Mouse (Mus musculus) CH12.LX (cell line): ENCODE results near the gene Tubd1. TPM values are rescaled to one million over a fixed set of nuclear protein-coding genes. Genes with fewer than 3 reads are reported as not detected.

Source experiments
- DNase-seq: peaks from one replicate; pipeline ENCODE4 v3.0.0-alpha.2; 2013; ENCODE audit errors: extremely low read depth
- H3K27ac ChIP-seq: 2 replicates; pipeline ENCODE4 v1.5.1; 2012; ENCODE audit warnings: low read depth, mild to moderate bottlenecking, control low read depth, moderate library complexity; ENCODE audit not compliant: insufficient read depth
- H3K27me3 ChIP-seq: replicated peaks from 2 replicates; pipeline ENCODE3; 2012; ENCODE audit warnings: inconsistent platforms
- H3K36me3 ChIP-seq, 2 experiments: replicated peaks in 1 of 2; 2 replicates each; pipeline versions ENCODE3 to v1.6.1; 2012; ENCODE audit warnings: inconsistent platforms in 1 of 2, low read length in 1 of 2, mild to moderate bottlenecking in 1 of 2, mixed read lengths in 1 of 2, moderate library complexity in 1 of 2; ENCODE audit not compliant: control insufficient read depth in 1 of 2, insufficient read depth in 1 of 2
- H3K4me1 ChIP-seq, 2 experiments: 2 replicates each; pipeline ENCODE4 v1.6.1; 2012; ENCODE audit warnings: inconsistent platforms in 1 of 2, moderate library complexity in 1 of 2; ENCODE audit not compliant: insufficient read depth in 2 of 2, control insufficient read depth in 1 of 2
- H3K4me2 ChIP-seq: 2 replicates; pipeline ENCODE4 v1.6.1; 2012; ENCODE audit warnings: low read depth, mild to moderate bottlenecking, control low read depth; ENCODE audit not compliant: poor library complexity, insufficient read depth, severe bottlenecking
- H3K4me3 ChIP-seq, 3 experiments: fragments of 150-350 bp in 1 of 3; sonication (generic) in 1 of 3; replicated peaks in 1 of 3; 2 replicates each; pipeline versions ENCODE3 to v1.5.1; 2011 to 2012; ENCODE audit warnings: low read depth in 2 of 3, low read length in 2 of 3, mild to moderate bottlenecking in 2 of 3, moderate library complexity in 2 of 3, control low read depth in 1 of 3, improper control_type of control experiment in 1 of 3, inconsistent platforms in 1 of 3, mixed read lengths in 1 of 3; ENCODE audit not compliant: poor library complexity in 1 of 3
- H3K79me2 ChIP-seq: replicated peaks from 2 replicates; pipeline ENCODE4 v1.6.1; 2012; ENCODE audit warnings: mild to moderate bottlenecking, moderate library complexity; ENCODE audit not compliant: control insufficient read depth, poor library complexity, insufficient read depth, severe bottlenecking; ENCODE audit errors: extremely low read depth
- H3K9ac ChIP-seq: 2 replicates; pipeline ENCODE4 v1.6.1; 2012; ENCODE audit warnings: low read depth, mild to moderate bottlenecking, control low read depth, moderate library complexity; ENCODE audit not compliant: insufficient read depth
- H3K9me3 ChIP-seq: replicated peaks from 2 replicates; pipeline ENCODE3; 2012; ENCODE audit warnings: low read length, inconsistent platforms, mixed read lengths
- BHLHE40 ChIP-seq: IDR thresholded peaks from 2 replicates; pipeline ENCODE4 v1.6.1; 2011; ENCODE audit warnings: mild to moderate bottlenecking, low read depth, low read length, improper control_type of control experiment
- CHD1 ChIP-seq: IDR thresholded peaks from 2 replicates; pipeline ENCODE4 v1.6.1; 2012; ENCODE audit warnings: low read depth, low read length, improper control_type of control experiment, inconsistent platforms
- CHD2 ChIP-seq: IDR thresholded peaks from 2 replicates; pipeline ENCODE4 v1.6.1; 2011; ENCODE audit warnings: low read length, improper control_type of control experiment
- CTCF ChIP-seq, 2 experiments: IDR thresholded peaks in 1 of 2; conservative IDR thresholded peaks in 1 of 2; 2 replicates each; pipeline ENCODE4 v1.5.1; 2011 to 2012; ENCODE audit warnings: low read depth in 2 of 2, low read length in 2 of 2, improper control_type of control experiment in 1 of 2, inconsistent platforms in 1 of 2, mild to moderate bottlenecking in 1 of 2, moderate library complexity in 1 of 2
- E2F4 ChIP-seq: IDR thresholded peaks from 2 replicates; pipeline ENCODE4 v1.6.1; 2011; ENCODE audit warnings: low read depth, low read length, improper control_type of control experiment; ENCODE audit not compliant: insufficient replicate concordance
- ELF1 ChIP-seq: IDR thresholded peaks from 2 replicates; pipeline ENCODE4 v1.6.1; 2014; ENCODE audit warnings: low read depth, mild to moderate bottlenecking, inconsistent platforms, low read length, improper control_type of control experiment
- EP300 ChIP-seq: IDR thresholded peaks from 2 replicates; pipeline ENCODE4 v1.6.1; 2011; ENCODE audit warnings: low read length, improper control_type of control experiment
- ETS1 ChIP-seq: conservative IDR thresholded peaks from 2 replicates; pipeline ENCODE4 v1.6.1; 2012; ENCODE audit warnings: low read depth, mild to moderate bottlenecking, inconsistent platforms, low read length, improper control_type of control experiment, moderate library complexity
- GABPA ChIP-seq: IDR thresholded peaks from 2 replicates; pipeline ENCODE4 v1.6.1; 2012; ENCODE audit warnings: low read depth, low read length, improper control_type of control experiment, inconsistent platforms; ENCODE audit not compliant: insufficient replicate concordance
- HCFC1 ChIP-seq: IDR thresholded peaks from 2 replicates; pipeline ENCODE4 v1.6.1; 2012; ENCODE audit warnings: low read depth, mild to moderate bottlenecking, inconsistent platforms, low read length, improper control_type of control experiment
- IRF4 ChIP-seq: IDR thresholded peaks from 2 replicates; pipeline ENCODE4 v1.6.1; 2014; ENCODE audit warnings: low read depth, mild to moderate bottlenecking, inconsistent platforms, low read length, improper control_type of control experiment
- JUN ChIP-seq: IDR thresholded peaks from 2 replicates; pipeline ENCODE4 v1.6.1; 2011; ENCODE audit warnings: low read depth, mild to moderate bottlenecking, low read length, improper control_type of control experiment, moderate library complexity; ENCODE audit not compliant: insufficient read depth
- JUND ChIP-seq: conservative IDR thresholded peaks from 2 replicates; pipeline ENCODE4 v1.6.1; 2011; ENCODE audit warnings: low read depth, low read length, improper control_type of control experiment
- KAT2A ChIP-seq: IDR thresholded peaks from 2 replicates; pipeline ENCODE4 v1.6.1; 2012; ENCODE audit warnings: low read length, improper control_type of control experiment, inconsistent platforms; ENCODE audit not compliant: insufficient replicate concordance
- MAFK ChIP-seq: IDR thresholded peaks from 2 replicates; pipeline ENCODE4 v1.6.1; 2011; ENCODE audit warnings: low read length, improper control_type of control experiment; ENCODE audit not compliant: insufficient replicate concordance
- MAX ChIP-seq: IDR thresholded peaks from 2 replicates; pipeline ENCODE4 v1.6.1; 2011; ENCODE audit warnings: low read length, improper control_type of control experiment
- MAZ ChIP-seq: IDR thresholded peaks from 2 replicates; pipeline ENCODE4 v1.6.1; 2012; ENCODE audit warnings: low read depth, mild to moderate bottlenecking, inconsistent platforms, low read length, improper control_type of control experiment, moderate library complexity
- MEF2A ChIP-seq: IDR thresholded peaks from 2 replicates; pipeline ENCODE4 v1.6.1; 2014; ENCODE audit warnings: low read depth, mild to moderate bottlenecking, inconsistent platforms, low read length, improper control_type of control experiment, borderline replicate concordance
- MXI1 ChIP-seq: IDR thresholded peaks from 2 replicates; pipeline ENCODE4 v1.6.1; 2011; ENCODE audit warnings: mild to moderate bottlenecking, low read depth, low read length, improper control_type of control experiment
- MYC ChIP-seq: IDR thresholded peaks from 2 replicates; pipeline ENCODE4 v1.6.1; 2011; ENCODE audit warnings: low read depth, mild to moderate bottlenecking, improper control_type of control experiment, low read length
- NELFE ChIP-seq: IDR thresholded peaks from 2 replicates; pipeline ENCODE4 v1.6.1; 2011; ENCODE audit warnings: low read depth, low read length, improper control_type of control experiment
- NRF1 ChIP-seq: IDR thresholded peaks from 2 replicates; pipeline ENCODE4 v1.6.1; 2014; ENCODE audit warnings: low read depth, mild to moderate bottlenecking, inconsistent platforms, low read length, improper control_type of control experiment, moderate library complexity
- PAX5 ChIP-seq: IDR thresholded peaks from 2 replicates; pipeline ENCODE4 v1.6.1; 2012; ENCODE audit warnings: low read length, inconsistent platforms, mixed read lengths
- POLR2A ChIP-seq: IDR thresholded peaks from 2 replicates; pipeline ENCODE4 v1.6.1; 2011; ENCODE audit warnings: low read depth, mild to moderate bottlenecking, improper control_type of control experiment, low read length
- POLR2AphosphoS2 ChIP-seq: IDR thresholded peaks from 2 replicates; pipeline ENCODE4 v1.6.1; 2011; ENCODE audit warnings: low read depth, low read length, improper control_type of control experiment
- RAD21 ChIP-seq: IDR thresholded peaks from 2 replicates; pipeline ENCODE4 v1.6.1; 2011; ENCODE audit warnings: low read depth, mild to moderate bottlenecking, low read length, improper control_type of control experiment, moderate library complexity
- RCOR1 ChIP-seq: conservative IDR thresholded peaks from 2 replicates; pipeline ENCODE4 v1.6.1; 2012; ENCODE audit warnings: low read depth, mild to moderate bottlenecking, inconsistent platforms, low read length, improper control_type of control experiment
- SIN3A ChIP-seq: IDR thresholded peaks from 2 replicates; pipeline ENCODE4 v1.6.1; 2012; ENCODE audit warnings: low read length, improper control_type of control experiment, inconsistent platforms
- SMC3 ChIP-seq: IDR thresholded peaks from 2 replicates; pipeline ENCODE4 v1.6.1; 2011; ENCODE audit warnings: low read depth, low read length, improper control_type of control experiment
- TBP ChIP-seq: conservative IDR thresholded peaks from 2 replicates; pipeline ENCODE4 v1.6.1; 2011; ENCODE audit warnings: low read depth, low read length, improper control_type of control experiment
- TCF12 ChIP-seq: IDR thresholded peaks from 2 replicates; pipeline ENCODE4 v1.6.1; 2014; ENCODE audit warnings: low read depth, mild to moderate bottlenecking, inconsistent platforms, low read length, improper control_type of control experiment
- UBTF ChIP-seq: IDR thresholded peaks from 2 replicates; pipeline ENCODE4 v1.6.1; 2012; ENCODE audit warnings: low read depth, mild to moderate bottlenecking, inconsistent platforms, low read length, improper control_type of control experiment, moderate library complexity
- USF1 ChIP-seq: IDR thresholded peaks from 2 replicates; pipeline ENCODE4 v1.6.1; 2014; ENCODE audit warnings: low read depth, mild to moderate bottlenecking, inconsistent platforms, low read length, improper control_type of control experiment
- USF2 ChIP-seq: conservative IDR thresholded peaks from 2 replicates; pipeline ENCODE4 v1.6.1; 2011; ENCODE audit warnings: low read depth, low read length, improper control_type of control experiment
- ZC3H11A ChIP-seq: IDR thresholded peaks from 2 replicates; pipeline ENCODE4 v1.6.1; 2012; ENCODE audit warnings: low read depth, mild to moderate bottlenecking, inconsistent platforms, low read length, improper control_type of control experiment
- ZKSCAN1 ChIP-seq: IDR thresholded peaks from 2 replicates; pipeline ENCODE4 v1.6.1; 2012; ENCODE audit warnings: low read depth, inconsistent platforms, low read length, improper control_type of control experiment, borderline replicate concordance
- ZMIZ1 ChIP-seq: IDR thresholded peaks from 2 replicates; pipeline ENCODE4 v1.6.1; 2012; ENCODE audit warnings: low read depth, mild to moderate bottlenecking, inconsistent platforms, low read length, improper control_type of control experiment
- ZNF384 ChIP-seq: IDR thresholded peaks from 2 replicates; pipeline ENCODE4 v1.6.1; 2012; ENCODE audit warnings: low read depth, low read length, improper control_type of control experiment, inconsistent platforms
- dilution Hi-C: fragments of 300-500 bp; cut with MboI; formaldehyde crosslinking; loops from 2 replicates; pipeline ENCODE4 v1.14.3; 2020; ENCODE audit warnings: low sequenced_read_pairs; ENCODE audit not compliant: extremely low pct_unique_long_range_greater_than_20kb, extremely low pct_ligation_motif_present
- in situ Hi-C: fragments of 300-500 bp; cut with MboI; formaldehyde crosslinking; loops from 3 replicates; pipeline ENCODE4 v1.14.3; 2019; ENCODE audit warnings: low sequenced_read_pairs, low pct_ligation_motif_present, low pct_unique_long_range_greater_than_20kb, mixed read lengths
- polyA plus RNA-seq: library from polyadenylated mRNA; unstranded; fragments of >175 nt; gene quantifications from 2 replicates; pipeline ENCODE4 v1.2.1, GENCODE M21; 2012; ENCODE audit warnings: low read depth; ENCODE audit not compliant: insufficient read length
- total RNA-seq, 2 experiments: library from RNA; depleted of rRNA; stranded (reverse); fragments of 300-350 nt in 1 of 2; fragments of >200 nt in 1 of 2; gene quantifications; 2 replicates each; pipeline ENCODE4 v1.2.3; 2012 to 2014

Tubd1 gene
- total and polyA plus RNA-seq, 3 experiments: 9.7 to 12.6 (median 11.9) TPM

- H3K36me3 ChIP-seq: peaks cover 3 to 17% of the 10 kb centered on the region in 2 experiments
- in situ Hi-C loops (no loop called here), dilution Hi-C loops (no loop called here)
Observed at GRCm38 (mm10) chr11:86596187-86596960, 51.6 kb downstream of the Tubd1 start.

DNA sequence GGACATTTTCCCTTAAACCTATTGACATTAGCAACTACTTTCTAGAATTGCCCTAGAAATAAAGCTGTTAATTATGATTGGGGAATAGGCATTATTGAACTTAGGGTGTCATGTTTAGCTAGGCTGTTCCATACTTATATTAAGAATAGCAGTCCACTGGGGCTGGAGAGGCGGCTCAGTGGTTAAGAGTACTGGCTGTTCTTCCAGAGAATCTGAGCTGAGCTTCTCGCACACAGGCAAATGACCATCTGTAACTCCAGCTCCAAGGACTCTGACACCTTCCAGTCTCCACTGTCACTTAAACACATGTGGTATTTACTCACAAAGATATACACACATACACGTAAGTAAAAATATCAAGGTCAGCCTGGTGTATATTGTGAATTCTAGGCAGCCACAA lies 52.2 kb downstream of the Tubd1 start:
- dilution Hi-C loops (no loop called here), in situ Hi-C loops (no loop called here)
- Histone ChIP-seq H3K4me3 (no peak overlapping the region), H3K27me3 (no peaks in the 10 kb centered on the region), H3K9ac (no peak overlapping the region), H3K4me2 (no peak overlapping the region), H3K27ac (peak overlapping the region; percentile 35; the same call in 1 of the 2 replicates), H3K79me2 (peaks cover 8% of the 10 kb centered on the region), H3K36me3 (peaks cover 3 to 17% of the 10 kb centered on the region in 2 experiments), H3K4me1 (peaks cover 18 to 83% of the 10 kb centered on the region in 2 experiments), H3K9me3 (no peaks in the 10 kb centered on the region)
- DNase-seq: no peak
- TF ChIP-seq MXI1 (no peak), E2F4 (no peak), NRF1 (no peak), USF2 (no peak), HCFC1 (no peak), KAT2A (no peak), EP300 (no peak), MAFK (no peak), RCOR1 (no peak), PAX5 (no peak), MEF2A (no peak), SIN3A (no peak), MYC (no peak), TBP (no peak)

More at GRCm38 (mm10) chr11:86596187-86596960, 51.6 kb downstream of the Tubd1 start:
- H3K9me3 ChIP-seq: no peaks in the 10 kb centered on the region
- H3K4me1 ChIP-seq: peaks cover 23 to 84% of the 10 kb centered on the region in 2 experiments
- peaks cover 8% of the 10 kb centered on the region for H3K79me2 ChIP-seq
- no peaks in the 10 kb centered on the region for H3K27me3 ChIP-seq
- TF ChIP-seq SMC3 (no peak), RAD21 (no peak; the same call in none of the 2 replicates), POLR2A (no peak), ELF1 (no peak), ZMIZ1 (no peak), USF2 (no peak), ZC3H11A (no peak), MAX (peak; percentile 76; the same call in 1 of the 2 replicates), BHLHE40 (peak; percentile 64), UBTF (no peak), MEF2A (peak; percentile 83), CTCF (conservative IDR thresholded peaks at IDR 0.05 in 1 of 2, IDR thresholded peaks at IDR 0.05 in 1 of 2; ENCODE audit: low read depth in 2 of 2, low read length in 2 of 2) (no peak), IRF4 (peak; percentile 89), POLR2AphosphoS2 (no peak), USF1 (no peak), E2F4 (0 out of 2 replicates have a peak, but pooled peaks have one; percentile 20), CHD2 (peak; percentile 96), TBP (0 out of 2 replicates have a peak, but pooled peaks have one; percentile 44), RCOR1 (peak; percentile 69; the same call in 1 of the 2 replicates), JUN (0 out of 2 replicates have a peak, but pooled peaks have one; percentile 31), MAFK (0 out of 2 replicates have a peak, but pooled peaks have one; percentile 53), NRF1 (0 out of 2 replicates have a peak, but pooled peaks have one; percentile 25), ETS1 (peak; percentile 83), GABPA (no peak), HCFC1 (peak; percentile 51), TCF12 (peak; percentile 79), ZNF384 (0 out of 2 replicates have a peak, but pooled peaks have one; percentile 22), SIN3A (peak; percentile 86; the same call in 1 of the 2 replicates), KAT2A (no peak), JUND (peak; percentile 76), ZKSCAN1 (no peak), CHD1 (peak; percentile 74; the same call in 1 of the 2 replicates), PAX5 (no peak), MYC (peak; percentile 79; the same call in 1 of the 2 replicates), NELFE (0 out of 2 replicates have a peak, but pooled peaks have one; percentile 24), MAZ (0 out of 2 replicates have a peak, but pooled peaks have one; percentile 44), MXI1 (peak; percentile 74), EP300 (peak; percentile 95)
- TF ChIP-seq, all 38 proteins: peak for 23
- DNase-seq: peak; percentile 91
- peak overlapping the region; percentile 37; the same call in 1 of the 2 replicates for H3K4me2 ChIP-seq
- H3K27ac ChIP-seq: peak overlapping the region; percentile 77
- H3K4me3 ChIP-seq: no peak overlapping the region
- H3K9ac ChIP-seq: peak overlapping the region; percentile 40; the same call in 1 of the 2 replicates
